Mouse (Mus musculus) heart, adult 2 months (tissue): Measurements from ENCODE around the gene Slc6a19.
"Not testable (repeated sequence)": the region's sequence is repeated elsewhere in the genome, so short reads cannot be mapped to it uniquely, and the experiment has no call there.

ENCODE experiments used
- CTCF ChIP-seq: fragments of 200-600 bp; IDR thresholded peaks from 2 replicates; pipeline ENCODE4 v1.8.1; 2022; ENCODE audit warnings: antibody characterized with exemption, mild to moderate bottlenecking, moderate library complexity
- POLR2A ChIP-seq: fragments of 200-500 bp; IDR thresholded peaks from 2 replicates; pipeline ENCODE4 v1.6.1; 2011; ENCODE audit warnings: mild to moderate bottlenecking, low read depth, low read length, control low read depth; ENCODE audit not compliant: insufficient read depth

GRCm38 (mm10) chr13:73703486-73703885 lies 1.2 kb downstream of the Slc6a19 start:
- TF ChIP-seq CTCF, POLR2A: not testable (repeated sequence)
